Mouse (Mus musculus): ENCODE measurements around the gene A1cf. TPM values are rescaled to one million over a fixed set of nuclear protein-coding genes. Genes with fewer than 3 reads are reported as not detected.

Gene A1cf
- polyA plus RNA-seq, 1 experiment from 2014 or later: not detected

DNA sequence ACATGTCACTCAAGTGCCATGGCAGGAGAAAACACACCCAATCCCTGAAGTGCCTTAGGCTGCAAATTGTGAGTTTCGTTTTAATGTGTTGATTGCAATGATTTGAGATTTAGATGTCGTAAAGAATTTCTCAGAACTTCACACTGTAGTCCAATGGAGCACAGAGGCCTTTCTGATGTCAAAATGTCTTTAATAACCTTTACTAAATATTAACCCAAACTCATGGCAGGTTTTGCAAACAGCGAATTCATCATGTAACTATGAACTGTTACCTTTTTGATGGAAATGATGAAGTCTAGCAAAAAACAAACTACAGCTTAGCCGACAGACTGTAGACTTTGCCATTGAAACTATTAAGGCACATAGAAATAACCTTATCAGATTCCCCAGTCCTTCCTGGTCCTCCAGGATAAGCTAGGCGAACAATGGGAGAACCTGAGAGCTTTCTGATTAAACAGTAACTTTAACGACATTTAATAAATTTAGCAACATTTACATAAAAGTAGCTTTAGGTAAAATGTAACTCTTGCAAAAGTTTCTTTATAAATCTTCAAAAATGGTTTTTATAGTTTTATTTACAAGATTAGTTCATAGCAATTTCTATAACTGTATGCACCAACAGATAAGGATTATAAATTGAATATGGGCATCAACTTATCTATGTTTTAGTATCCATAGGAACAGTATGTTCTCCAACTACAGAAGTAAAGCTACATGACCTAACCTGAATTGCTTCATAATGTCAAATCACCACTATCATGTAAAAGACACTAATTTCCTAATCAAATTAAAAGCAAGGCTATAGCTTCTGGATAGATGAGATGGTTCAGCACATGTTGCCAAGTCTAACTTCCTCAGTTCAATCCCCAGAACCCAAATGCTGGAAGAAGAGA, 22.7 kb downstream of the A1cf start:
- H3K27me3 ChIP-seq: no peaks in the 10 kb centered on the region
- no peaks in the 10 kb centered on the region for H3K36me3 ChIP-seq
- H3K9me3 ChIP-seq: no peaks in the 10 kb centered on the region
- no peak overlapping the region for H3K4me3 ChIP-seq
- 83% methylated on average over 6 of the region's 6 CpGs for WGBS
- ATAC-seq (ENCODE audit: insufficient number of reproducible peaks, insufficient read depth, low FRiP score, low TSS enrichment, low read depth): no peak
- H3K4me1 ChIP-seq: no peaks in the 10 kb centered on the region
- H3K9ac ChIP-seq: no peak overlapping the region
- no peak overlapping the region for H3K4me2 ChIP-seq
- no peak overlapping the region for H3K27ac ChIP-seq

DNA sequence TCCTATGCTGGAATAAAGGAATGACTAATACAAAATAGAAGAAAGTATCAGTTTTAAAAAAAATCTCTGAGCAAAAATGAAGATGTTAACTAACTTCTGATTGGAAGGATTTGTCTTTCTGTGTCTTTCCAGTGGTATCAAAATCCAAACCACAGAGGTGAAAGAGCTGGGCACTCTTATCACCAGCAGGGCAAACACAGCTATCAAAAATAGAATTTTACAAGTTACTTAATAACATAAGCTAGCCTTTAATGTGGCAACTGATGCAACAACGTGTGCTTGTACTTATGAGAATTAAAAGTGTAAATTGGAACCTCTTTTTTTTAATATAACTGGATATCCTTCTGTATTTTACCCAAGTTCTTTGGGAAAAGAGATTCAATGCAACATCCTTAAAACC, 27.4 kb downstream of the A1cf start:
- Histone ChIP-seq H3K4me2 (no peak overlapping the region), H3K36me3 (no peaks in the 10 kb centered on the region), H3K9me3 (no peaks in the 10 kb centered on the region), H3K4me1 (no peaks in the 10 kb centered on the region), H3K9ac (no peak overlapping the region), H3K27me3 (no peaks in the 10 kb centered on the region), H3K27ac (no peak overlapping the region), H3K4me3 (no peak overlapping the region)
- 66% methylated on average over 1 of the region's 1 CpGs for WGBS
- no peak for ATAC-seq (ENCODE audit: insufficient number of reproducible peaks, insufficient read depth, low FRiP score, low TSS enrichment, low read depth)

DNA sequence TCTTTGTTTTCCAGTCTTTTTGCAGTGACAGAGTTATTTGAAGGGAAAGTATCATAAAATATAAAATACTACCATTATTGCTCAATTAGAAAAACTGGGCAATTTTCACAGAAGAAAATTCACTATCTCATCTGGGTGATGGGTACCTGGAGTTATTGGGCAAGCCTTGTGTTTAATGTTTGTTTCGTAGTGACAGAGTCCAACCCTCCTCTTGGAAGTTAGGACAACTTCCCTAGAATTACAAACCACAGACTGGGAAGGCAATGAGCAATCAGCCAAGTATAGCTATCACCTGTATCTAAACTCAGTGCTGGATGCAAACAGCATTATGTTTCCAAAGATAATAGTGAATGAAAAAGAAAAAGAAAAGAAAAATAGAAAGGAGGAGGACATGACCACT, 28.1 kb downstream of the A1cf start:
- Histone ChIP-seq H3K27me3 (no peaks in the 10 kb centered on the region), H3K4me3 (no peak overlapping the region), H3K9me3 (no peaks in the 10 kb centered on the region), H3K36me3 (no peaks in the 10 kb centered on the region), H3K9ac (no peak overlapping the region), H3K27ac (no peak overlapping the region), H3K4me1 (no peaks in the 10 kb centered on the region), H3K4me2 (no peak overlapping the region)
- WGBS: 88% methylated on average over 1 of the region's 1 CpGs
- ATAC-seq (ENCODE audit: insufficient number of reproducible peaks, insufficient read depth, low FRiP score, low TSS enrichment, low read depth): no peak

DNA sequence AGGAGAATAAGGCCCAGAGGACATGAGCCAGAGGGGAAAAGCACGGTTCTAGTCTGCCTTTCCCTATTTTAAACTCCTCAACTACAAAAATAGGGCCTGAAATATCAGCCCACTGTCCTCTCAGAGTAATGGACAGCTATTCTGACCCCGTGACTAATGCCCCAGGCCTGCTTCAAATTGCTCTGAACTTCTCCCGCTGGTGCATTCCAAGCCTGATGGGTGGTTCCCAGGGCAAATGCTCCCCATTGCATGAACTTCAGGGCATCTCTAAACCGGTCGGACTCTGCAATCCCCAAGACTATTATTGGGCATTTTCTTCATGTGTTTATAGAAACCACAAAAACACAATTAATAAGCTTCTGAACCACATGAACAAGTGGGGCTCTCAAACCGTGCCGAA, 37.1 kb downstream of the A1cf start:
- H3K27me3 ChIP-seq: no peaks in the 10 kb centered on the region
- H3K4me2 ChIP-seq: no peak overlapping the region
- H3K36me3 ChIP-seq: no peaks in the 10 kb centered on the region
- no peak overlapping the region for H3K4me3 ChIP-seq
- 36% methylated on average over 7 of the region's 7 CpGs for WGBS
- no peak for ATAC-seq (ENCODE audit: insufficient number of reproducible peaks, insufficient read depth, low FRiP score, low TSS enrichment, low read depth)
- H3K27ac ChIP-seq: no peak overlapping the region
- no peaks in the 10 kb centered on the region for H3K4me1 ChIP-seq
- no peak overlapping the region for H3K9ac ChIP-seq
- no peaks in the 10 kb centered on the region for H3K9me3 ChIP-seq

DNA sequence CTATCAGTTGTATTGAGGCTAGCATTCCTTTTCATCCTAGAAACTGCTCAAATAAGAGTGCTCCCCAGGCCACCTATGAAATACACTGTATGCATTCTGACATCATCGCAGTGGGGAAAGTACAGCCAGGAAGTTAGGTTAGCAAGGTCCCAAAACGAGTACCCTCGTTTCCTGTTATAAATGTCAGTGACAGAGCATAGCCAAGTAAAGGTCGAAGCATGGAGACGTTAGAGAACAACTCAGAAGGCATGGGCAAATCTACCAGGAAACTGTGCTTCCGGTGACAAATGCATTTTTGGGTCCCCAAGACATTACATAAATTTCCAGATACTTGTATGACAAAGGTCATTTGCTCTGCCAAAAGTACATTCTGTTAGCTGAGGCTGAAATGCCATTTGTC, 41.9 kb downstream of the A1cf start:
- no peak for ATAC-seq (ENCODE audit: insufficient number of reproducible peaks, insufficient read depth, low FRiP score, low TSS enrichment, low read depth)
- no peaks in the 10 kb centered on the region for H3K4me1 ChIP-seq
- 66% methylated on average over 6 of the region's 6 CpGs for WGBS
- no peaks in the 10 kb centered on the region for H3K36me3 ChIP-seq
- H3K9ac ChIP-seq: no peak overlapping the region
- H3K9me3 ChIP-seq: no peaks in the 10 kb centered on the region
- H3K4me2 ChIP-seq: no peak overlapping the region
- no peak overlapping the region for H3K27ac ChIP-seq
- H3K4me3 ChIP-seq: no peak overlapping the region
- no peaks in the 10 kb centered on the region for H3K27me3 ChIP-seq

DNA sequence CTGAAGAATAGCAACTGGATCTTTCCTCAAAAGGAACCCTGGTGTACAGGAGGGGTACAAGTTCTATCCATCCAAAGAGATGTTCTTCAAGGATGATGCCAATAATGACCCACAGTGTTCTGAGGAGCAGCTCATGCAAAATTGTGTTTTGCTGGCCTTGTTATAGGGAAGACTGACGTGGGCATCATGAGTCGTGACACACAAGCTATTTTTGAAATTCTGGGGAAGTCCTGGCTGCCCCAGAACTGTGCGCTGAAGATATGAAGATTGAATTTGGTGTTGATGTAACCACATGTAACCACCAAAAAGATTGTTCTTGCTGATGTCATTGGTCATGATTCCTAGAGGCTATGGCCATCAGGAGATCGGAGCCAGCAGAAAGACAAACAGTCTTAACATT, 45.4 kb downstream of the A1cf start:
- Histone ChIP-seq H3K4me2 (no peak overlapping the region), H3K4me1 (no peaks in the 10 kb centered on the region), H3K27me3 (no peaks in the 10 kb centered on the region), H3K9me3 (no peaks in the 10 kb centered on the region), H3K36me3 (no peaks in the 10 kb centered on the region), H3K27ac (no peak overlapping the region), H3K9ac (no peak overlapping the region), H3K4me3 (no peak overlapping the region)
- ATAC-seq (ENCODE audit: insufficient number of reproducible peaks, insufficient read depth, low FRiP score, low TSS enrichment, low read depth): no peak
- WGBS: 91% methylated on average over 4 of the region's 4 CpGs

DNA sequence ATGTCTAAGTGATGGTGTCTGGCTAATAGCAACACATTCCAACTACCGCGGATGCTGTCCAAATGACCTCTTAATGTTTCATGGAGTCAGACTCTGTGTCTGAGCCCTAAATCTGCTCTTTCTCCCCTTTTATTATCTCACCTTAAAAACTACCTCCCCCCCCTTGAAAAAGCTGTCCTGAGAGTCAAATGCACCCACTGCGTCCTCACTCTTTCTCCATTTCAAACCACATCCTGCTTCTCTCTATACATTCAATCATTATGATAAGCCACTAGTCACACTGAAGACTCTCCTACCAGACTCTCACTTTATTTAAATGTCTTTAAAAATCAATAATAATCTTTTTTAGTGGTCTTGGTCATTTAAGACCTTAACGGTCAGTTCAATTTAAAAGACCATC, 51.8 kb downstream of the A1cf start:
- Histone ChIP-seq H3K36me3 (no peaks in the 10 kb centered on the region), H3K27ac (no peak overlapping the region), H3K4me3 (no peak overlapping the region), H3K4me2 (no peak overlapping the region), H3K9ac (no peak overlapping the region), H3K27me3 (no peaks in the 10 kb centered on the region), H3K4me1 (no peaks in the 10 kb centered on the region), H3K9me3 (no peaks in the 10 kb centered on the region)
- WGBS: 90% methylated on average over 4 of the region's 4 CpGs
- no peak for ATAC-seq (ENCODE audit: insufficient number of reproducible peaks, insufficient read depth, low FRiP score, low TSS enrichment, low read depth)

DNA sequence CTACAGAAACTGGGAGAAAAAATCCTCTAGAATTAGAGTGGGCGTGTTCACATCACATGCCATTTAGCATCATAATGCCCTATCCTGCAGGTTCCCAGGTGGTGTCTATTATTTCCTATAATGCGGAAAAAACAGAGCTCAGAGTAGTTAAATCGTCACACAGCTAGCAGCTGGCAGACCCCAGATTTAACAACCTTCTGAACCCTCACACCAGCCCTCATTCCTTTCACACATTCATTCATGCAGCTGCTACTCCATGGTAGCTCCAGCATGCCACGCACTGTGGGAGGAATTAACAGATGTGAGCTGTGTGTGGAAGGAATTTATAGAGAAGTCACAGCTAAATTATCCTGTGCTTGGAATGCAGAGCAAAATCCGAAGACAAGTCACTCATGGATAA, 53.3 kb downstream of the A1cf start:
- H3K4me3 ChIP-seq: no peak overlapping the region
- H3K9me3 ChIP-seq: no peaks in the 10 kb centered on the region
- 58% methylated on average over 5 of the region's 5 CpGs for WGBS
- H3K27me3 ChIP-seq: no peaks in the 10 kb centered on the region
- H3K36me3 ChIP-seq: no peaks in the 10 kb centered on the region
- no peak overlapping the region for H3K9ac ChIP-seq
- no peak overlapping the region for H3K4me2 ChIP-seq
- H3K4me1 ChIP-seq: no peaks in the 10 kb centered on the region
- ATAC-seq (ENCODE audit: insufficient number of reproducible peaks, insufficient read depth, low FRiP score, low TSS enrichment, low read depth): no peak
- no peak overlapping the region for H3K27ac ChIP-seq

DNA sequence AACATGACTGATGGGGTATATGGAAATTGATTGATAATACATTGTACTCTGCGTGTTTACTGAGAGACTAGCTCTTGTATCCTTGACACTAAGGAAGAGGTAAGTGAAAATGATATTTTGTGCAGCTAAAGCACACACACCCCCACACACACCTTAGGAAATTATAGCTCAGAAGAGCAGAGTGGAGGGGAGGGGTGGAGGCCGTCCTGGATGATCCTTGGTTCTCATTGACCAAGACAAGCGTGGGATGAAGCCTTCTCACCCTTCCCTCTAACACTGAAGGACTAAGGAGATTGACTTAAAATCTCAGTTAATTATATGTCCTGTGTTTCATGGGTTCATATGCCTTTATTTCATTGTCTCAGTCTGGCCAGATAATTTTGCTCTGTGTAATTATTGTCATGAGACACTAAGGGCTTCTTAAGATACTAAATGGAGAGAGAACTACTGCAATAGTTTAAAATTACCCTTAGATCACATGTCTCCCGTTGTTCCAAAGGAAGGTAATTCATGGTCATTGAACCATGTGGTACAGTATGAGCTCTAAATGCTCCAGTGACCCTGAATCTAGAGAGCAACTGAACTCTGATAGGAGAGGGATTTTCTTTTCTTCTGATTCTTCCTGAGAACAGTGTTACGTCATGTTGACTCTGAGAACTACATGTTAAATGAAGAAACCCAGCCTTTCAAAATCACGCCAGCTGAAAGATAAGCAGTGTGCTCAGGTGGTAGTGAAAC, 55.2 kb downstream of the A1cf start:
- Histone ChIP-seq H3K27ac (no peak overlapping the region), H3K4me3 (no peak overlapping the region), H3K27me3 (no peaks in the 10 kb centered on the region), H3K4me2 (no peak overlapping the region), H3K9me3 (no peaks in the 10 kb centered on the region), H3K36me3 (no peaks in the 10 kb centered on the region), H3K4me1 (no peaks in the 10 kb centered on the region), H3K9ac (no peak overlapping the region)
- ATAC-seq (ENCODE audit: insufficient number of reproducible peaks, insufficient read depth, low FRiP score, low TSS enrichment, low read depth): peak; percentile 32; the same call in 1 of the 2 replicates
- 71% methylated on average over 6 of the region's 6 CpGs for WGBS

DNA sequence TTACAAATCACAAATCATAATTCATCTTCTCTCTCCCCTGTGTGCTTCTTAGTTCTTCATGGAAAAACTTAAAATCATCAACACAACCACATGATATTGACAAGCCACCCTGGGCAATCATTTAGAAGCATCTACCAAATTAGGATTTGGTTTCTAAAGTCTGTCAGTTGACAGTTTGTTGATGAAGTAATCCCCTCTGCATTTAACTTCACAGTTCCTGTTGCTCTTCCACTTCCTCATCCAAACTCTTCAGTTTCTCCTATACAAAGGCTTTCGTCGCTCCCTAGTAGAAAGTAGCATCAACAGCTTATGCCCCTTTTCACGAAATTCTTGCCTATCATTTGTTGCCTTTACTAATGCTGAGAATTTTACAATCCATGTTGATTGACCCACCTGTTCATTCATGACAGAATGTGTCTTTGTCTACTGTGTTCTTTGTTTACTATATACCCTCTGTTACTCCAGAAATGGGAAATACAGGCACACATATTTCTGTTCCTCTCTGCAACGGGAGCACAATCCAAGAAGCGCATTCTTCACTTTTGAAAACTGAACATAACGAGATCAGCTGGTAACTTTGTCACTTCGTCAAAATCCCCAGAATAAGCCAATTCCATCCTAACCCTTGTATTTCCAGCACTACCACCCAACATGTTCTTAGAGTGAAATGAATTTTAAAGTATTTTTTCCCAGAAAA, 82.4 kb downstream of the A1cf start:
- Histone ChIP-seq H3K27me3 (no peaks in the 10 kb centered on the region), H3K4me2 (no peak overlapping the region), H3K9ac (no peak overlapping the region), H3K4me3 (no peak overlapping the region), H3K36me3 (no peaks in the 10 kb centered on the region), H3K4me1 (no peaks in the 10 kb centered on the region), H3K27ac (no peak overlapping the region), H3K9me3 (no peaks in the 10 kb centered on the region)
- 78% methylated on average over 7 of the region's 7 CpGs for WGBS
- ATAC-seq (ENCODE audit: insufficient number of reproducible peaks, insufficient read depth, low FRiP score, low TSS enrichment, low read depth): no peak

DNA sequence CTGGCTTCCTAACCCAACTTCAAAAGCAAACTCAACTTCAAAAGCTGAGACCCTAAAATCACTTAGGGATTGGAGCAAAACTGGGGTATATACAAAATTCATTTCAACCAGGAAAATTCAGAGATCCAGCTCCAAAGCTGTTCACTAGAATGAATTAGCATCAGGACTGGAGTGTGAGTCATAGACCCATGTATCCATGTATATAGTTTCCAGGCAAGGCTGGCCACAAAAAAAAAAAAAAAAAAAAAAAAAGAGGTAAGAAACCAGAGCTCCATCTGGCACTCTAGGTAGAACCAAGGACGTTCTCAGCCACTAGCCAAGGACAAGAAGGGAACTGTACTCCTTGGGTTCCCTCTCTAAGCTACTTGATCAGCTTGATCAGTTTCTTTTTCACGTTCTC, 85.2 kb downstream of the A1cf start:
- H3K4me2 ChIP-seq: no peak overlapping the region
- no peaks in the 10 kb centered on the region for H3K36me3 ChIP-seq
- WGBS: 41% methylated on average over 2 of the region's 2 CpGs
- no peak for ATAC-seq (ENCODE audit: insufficient number of reproducible peaks, insufficient read depth, low FRiP score, low TSS enrichment, low read depth)
- H3K4me3 ChIP-seq: no peak overlapping the region
- H3K9me3 ChIP-seq: no peaks in the 10 kb centered on the region
- H3K9ac ChIP-seq: no peak overlapping the region
- H3K4me1 ChIP-seq: no peaks in the 10 kb centered on the region
- no peaks in the 10 kb centered on the region for H3K27me3 ChIP-seq
- no peak overlapping the region for H3K27ac ChIP-seq
